Mouse (Mus musculus) urinary bladder, adult 18-20 months (tissue): ENCODE measurements around the gene Rab43.

Experiments
- DNase-seq, 2 experiments: peaks; one replicate each; pipeline ENCODE4 v3.0.0; 2022; ENCODE audit warnings: low spot score in 2 of 2, mixed read lengths in 2 of 2

Rab43 gene

DNA sequence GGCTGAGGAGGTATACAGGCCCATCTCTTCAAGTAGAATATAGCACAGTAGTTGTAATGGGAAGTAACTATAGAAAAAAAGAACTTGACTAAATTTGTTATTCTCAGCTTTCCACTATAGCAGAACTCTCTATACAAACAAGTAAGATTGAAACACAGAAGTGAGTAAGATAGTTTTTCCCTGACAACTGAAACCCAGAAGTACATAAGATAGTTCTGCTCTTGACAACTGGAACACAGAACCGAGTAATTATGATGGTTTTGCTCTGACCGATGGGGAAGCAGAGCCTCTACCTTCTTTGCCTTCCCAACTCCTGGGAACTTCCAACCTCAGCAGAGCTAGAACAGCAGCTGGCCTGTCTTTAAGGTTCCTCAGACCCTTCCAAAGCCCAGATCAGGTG, 2.8 kb downstream of the Rab43 start:
- no peak for DNase-seq

GRCm38 (mm10) chr6:87808521-87808920, 3.4 kb downstream of the Rab43 start:
- no peak for DNase-seq

DNA sequence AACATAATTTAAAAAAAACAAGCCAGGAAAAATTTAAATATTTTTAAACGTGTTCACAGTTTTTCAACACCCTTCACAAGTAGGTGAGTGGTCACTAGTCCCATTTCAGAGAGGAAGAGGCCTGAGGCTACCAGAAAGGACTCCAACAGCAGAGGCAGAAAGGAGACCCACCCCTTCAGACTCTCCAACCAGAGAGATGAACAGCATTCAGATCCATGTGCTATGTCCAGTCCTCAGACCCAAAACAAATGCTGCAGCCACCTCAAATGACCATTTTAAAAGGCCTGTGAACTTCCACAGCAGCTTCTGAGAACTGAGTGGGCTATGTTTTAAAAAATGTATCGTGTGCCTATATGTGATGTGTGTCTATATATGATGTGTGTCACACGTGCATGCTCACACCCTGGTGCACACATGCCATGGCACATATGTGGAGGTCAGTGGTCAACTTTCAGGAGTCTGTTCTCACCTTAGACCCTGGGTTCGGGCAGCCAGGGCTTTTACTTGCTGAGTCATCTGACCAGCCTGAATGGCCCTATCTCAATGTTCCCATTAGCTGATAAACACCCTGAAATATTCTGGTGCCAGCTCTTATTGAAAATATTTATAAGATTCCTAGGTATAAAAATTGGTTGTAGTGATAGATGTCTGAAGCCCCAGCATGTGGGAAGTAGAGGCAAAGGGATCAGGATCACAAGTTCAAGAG, 4.1 kb downstream of the Rab43 start:
- no peak for DNase-seq

- no peak for DNase-seq
These were observed 5.1 kb downstream of the Rab43 start for GRCm38 (mm10) chr6:87806857-87807256.

- DNase-seq, result no peak
These were observed 5.9 kb downstream of the Rab43 start for GRCm38 (mm10) chr6:87806028-87806427.

GRCm38 (mm10) chr6:87805448-87805847, 6.5 kb downstream of the Rab43 start:
- no peak for DNase-seq

- DNase-seq, result no peak
These were observed 7.1 kb downstream of the Rab43 start for GRCm38 (mm10) chr6:87804886-87805285.

DNA sequence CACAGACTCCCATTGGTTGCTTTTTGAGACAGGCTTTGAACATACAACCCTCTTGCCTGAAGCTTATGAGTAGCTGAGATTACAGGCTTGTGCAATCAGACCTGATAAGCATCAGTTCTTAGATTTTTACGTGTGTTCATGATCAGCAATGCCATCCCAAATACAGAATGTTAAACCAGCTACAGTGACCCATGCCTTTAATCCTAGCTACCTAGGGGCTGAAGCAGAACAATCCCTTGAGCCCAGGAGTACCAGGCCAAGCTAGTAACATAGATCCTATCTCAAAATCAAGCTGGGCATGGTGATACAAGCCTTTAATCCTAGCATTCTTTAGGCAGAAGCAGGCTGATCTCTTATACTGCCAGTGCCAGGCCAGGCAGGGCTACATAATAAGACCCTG, 7.9 kb downstream of the Rab43 start:
- DNase-seq, result no peak

- DNase-seq, result no peak
These were observed 9.5 kb downstream of the Rab43 start for GRCm38 (mm10) chr6:87802462-87802861.

DNA sequence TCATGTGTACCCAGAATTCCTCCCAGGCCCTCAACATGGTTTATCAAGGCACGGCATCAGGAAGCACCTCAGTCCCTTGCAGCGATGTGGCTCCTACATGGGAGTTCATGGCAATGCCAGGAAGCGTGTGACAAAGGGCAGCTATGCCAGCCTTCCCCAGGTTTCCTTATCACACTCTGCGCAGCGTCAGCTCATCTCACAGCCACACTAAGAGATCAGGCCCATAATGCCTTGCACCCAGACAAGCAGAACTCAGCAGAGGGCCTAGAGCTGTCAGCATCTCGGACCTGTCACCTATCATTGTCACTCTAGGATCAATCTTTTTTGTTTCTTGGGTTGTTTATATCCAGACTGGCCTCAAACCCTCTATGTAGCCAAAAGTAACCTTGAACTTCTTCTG, 12.4 kb downstream of the Rab43 start:
- DNase-seq, result no peak

DNA sequence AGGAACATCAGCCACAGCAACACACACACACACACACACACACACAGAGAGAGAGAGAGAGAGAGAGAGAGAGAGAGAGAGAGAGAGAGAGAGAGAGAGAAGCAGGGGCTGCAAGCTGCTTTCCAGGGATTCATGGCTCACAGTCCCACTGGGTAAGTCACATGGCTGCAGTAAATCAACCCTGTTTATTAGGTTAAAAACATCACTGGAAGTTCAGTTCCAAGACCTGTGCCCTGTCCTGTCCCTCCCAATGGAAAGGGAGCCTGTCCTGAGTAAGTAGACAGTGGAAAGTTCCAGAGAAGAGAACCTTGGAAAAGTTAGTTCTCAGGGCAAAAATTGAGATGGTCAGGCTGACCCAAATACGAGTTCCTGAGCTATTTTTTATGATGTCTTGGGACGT, 14.6 kb downstream of the Rab43 start:
- no peak for DNase-seq

- DNase-seq, result no peak
These were observed 15.6 kb downstream of the Rab43 start for GRCm38 (mm10) chr6:87796251-87796880.

- DNase-seq, result no peak
These were observed 16.4 kb downstream of the Rab43 start for GRCm38 (mm10) chr6:87795385-87796150.

DNA sequence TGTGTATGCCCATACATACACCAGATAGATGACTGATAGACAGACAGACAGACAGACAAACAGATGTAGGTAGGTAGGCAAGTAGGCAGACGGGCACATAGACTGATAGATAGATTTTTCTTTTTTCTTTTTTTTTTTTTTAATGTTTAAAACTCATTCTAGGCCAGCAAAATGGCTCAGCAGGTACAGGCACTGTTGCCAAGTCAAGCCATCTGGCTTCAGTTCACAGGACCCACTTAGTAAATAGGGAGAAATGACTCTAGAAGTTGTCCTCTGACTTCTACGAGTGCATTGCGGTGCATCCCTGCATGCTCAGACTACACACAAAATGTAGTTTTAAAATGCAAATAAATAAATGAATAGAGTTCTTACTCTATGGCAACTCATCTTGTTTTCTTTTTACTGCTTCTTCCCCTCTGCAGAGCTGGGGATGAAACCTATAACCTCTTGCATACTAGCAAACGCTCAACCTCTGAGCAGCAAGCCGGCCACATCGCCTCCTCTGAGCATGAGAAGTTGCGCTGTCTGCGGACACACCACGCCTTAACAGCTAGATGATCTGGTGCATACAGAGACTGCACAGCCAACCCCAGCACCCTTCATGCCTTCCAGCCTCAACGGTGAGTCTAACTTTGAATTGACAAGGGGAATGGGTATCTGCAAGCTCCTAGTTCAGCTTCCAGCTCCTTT, 18.0 kb downstream of the Rab43 start:
- no peak for DNase-seq

DNA sequence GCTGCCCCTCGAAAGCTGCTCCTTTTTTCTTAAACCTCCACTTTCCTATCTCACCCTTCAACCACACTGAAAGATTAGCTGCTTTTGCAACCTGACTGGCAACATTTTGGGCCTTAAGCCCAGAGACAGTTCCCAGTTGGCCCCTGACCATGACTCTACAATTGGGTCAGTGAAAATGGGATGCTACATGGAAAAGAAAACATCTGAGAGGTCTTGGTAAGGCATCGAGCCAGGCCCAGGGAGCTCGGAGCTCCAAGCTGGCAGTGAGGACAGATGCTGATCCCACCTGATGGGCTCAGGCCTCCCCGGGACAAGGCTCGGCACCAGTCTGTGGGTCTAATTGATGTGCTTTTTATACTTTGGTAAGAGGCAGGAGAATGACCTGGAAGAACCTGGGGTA, 20.1 kb downstream of the Rab43 start:
- no peak for DNase-seq

- no peak for DNase-seq
These were observed 21.0 kb downstream of the Rab43 start for GRCm38 (mm10) chr6:87790779-87791480.

- DNase-seq, result no peak
These were observed 22.2 kb downstream of the Rab43 start for GRCm38 (mm10) chr6:87789791-87790190.

GRCm38 (mm10) chr6:87788896-87789587, 22.9 kb downstream of the Rab43 start:
- DNase-seq, result peak in 1 of 2 experiments; percentile 38

- DNase-seq, result no peak
These were observed 23.6 kb downstream of the Rab43 start for GRCm38 (mm10) chr6:87788266-87788895.

GRCm38 (mm10) chr6:87787108-87787890, 24.7 kb downstream of the Rab43 start:
- DNase-seq, result peak in 1 of 2 experiments; percentile 0
